Mouse (Mus musculus): Measurements from ENCODE around the gene Tmem45b.

- no peak for TF ChIP-seq POLR2A (IDR thresholded peaks at IDR 0.05; ENCODE audit: borderline replicate concordance, low read depth, low read length)
- TF ChIP-seq CTCF (IDR thresholded peaks at IDR 0.05; ENCODE audit: low read depth, low read length) = no peak
Measured at GRCm38 (mm10) chr9:31418821-31419220, 45.4 kb downstream of the Tmem45b start.

All from bone marrow macrophage, adult 2 months (primary cell).